Mouse (Mus musculus) embryonic fibroblast, embryonic 13.5 days (primary cell): ENCODE measurements around the gene Gdap1l1.

Source experiments
- CTCF ChIP-seq: IDR thresholded peaks from 2 replicates; pipeline ENCODE4 v1.5.1; 2011; ENCODE audit warnings: mild to moderate bottlenecking, control low read depth, low read length, moderate library complexity, borderline replicate concordance; ENCODE audit not compliant: insufficient read depth
- POLR2A ChIP-seq: IDR thresholded peaks from 2 replicates; pipeline ENCODE4 v1.6.1; 2011; ENCODE audit warnings: low read depth, mild to moderate bottlenecking, control low read depth, low read length, moderate library complexity

- TF ChIP-seq CTCF = no peak
- TF ChIP-seq POLR2A = no peak; the same call in 1 of the 2 replicates
Measured at GRCm38 (mm10) chr2:163418841-163419345, 19.4 kb upstream of the Gdap1l1 start.
